Mouse (Mus musculus): ENCODE results near the gene Sprr2a3. TPM values are rescaled to one million over a fixed set of nuclear protein-coding genes. Genes with fewer than 3 reads are reported as not detected.
"Not testable (repeated sequence)": the region's sequence is repeated elsewhere in the genome, so short reads cannot be mapped to it uniquely, and the experiment has no call there.

The Sprr2a3 gene
- polyA plus RNA-seq (2012; rRNA removed), result not detected in 2 replicates

DNA sequence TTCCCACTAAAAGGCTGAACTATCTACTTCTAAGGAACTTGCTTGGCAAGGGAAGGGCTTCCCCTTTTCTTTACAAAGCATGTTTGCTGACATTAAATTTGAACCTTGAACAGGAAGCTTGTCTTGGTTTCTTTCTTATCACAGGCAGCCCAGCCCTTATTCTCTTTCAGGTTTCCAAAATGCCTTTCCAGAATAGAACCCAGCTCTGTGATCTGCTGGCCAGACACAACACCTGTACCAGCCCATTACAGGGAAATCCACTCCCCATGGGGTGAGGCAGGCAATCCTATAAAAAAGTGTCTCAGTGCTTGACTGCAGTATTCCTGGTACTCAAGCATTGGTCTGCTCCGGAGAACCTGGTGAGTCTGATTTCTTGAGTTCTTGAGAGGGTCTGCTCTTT is at the start of gene Sprr2a3:
TSS of gene Sprr2a3 (plus strand) at position 317 of the 400 bp plus-strand sequence.
- WGBS, result 94% methylated on average over 1 of the region's 1 CpGs
- DNase-seq (ENCODE audit: low read depth in 1 of 2, low spot score in 2 of 2); H3K36me3 ChIP-seq (ENCODE audit: control insufficient read depth, insufficient read depth, low read length); H3K4me3 ChIP-seq (ENCODE audit: extremely low read depth, insufficient read depth, insufficient read length); H3K27me3 ChIP-seq (ENCODE audit: control insufficient read depth, insufficient read depth, low read length); H3K4me1 ChIP-seq (ENCODE audit: control insufficient read depth, insufficient read depth, insufficient read length); H3K27ac ChIP-seq (ENCODE audit: insufficient read depth, low read length): not testable (repeated sequence)

DNA sequence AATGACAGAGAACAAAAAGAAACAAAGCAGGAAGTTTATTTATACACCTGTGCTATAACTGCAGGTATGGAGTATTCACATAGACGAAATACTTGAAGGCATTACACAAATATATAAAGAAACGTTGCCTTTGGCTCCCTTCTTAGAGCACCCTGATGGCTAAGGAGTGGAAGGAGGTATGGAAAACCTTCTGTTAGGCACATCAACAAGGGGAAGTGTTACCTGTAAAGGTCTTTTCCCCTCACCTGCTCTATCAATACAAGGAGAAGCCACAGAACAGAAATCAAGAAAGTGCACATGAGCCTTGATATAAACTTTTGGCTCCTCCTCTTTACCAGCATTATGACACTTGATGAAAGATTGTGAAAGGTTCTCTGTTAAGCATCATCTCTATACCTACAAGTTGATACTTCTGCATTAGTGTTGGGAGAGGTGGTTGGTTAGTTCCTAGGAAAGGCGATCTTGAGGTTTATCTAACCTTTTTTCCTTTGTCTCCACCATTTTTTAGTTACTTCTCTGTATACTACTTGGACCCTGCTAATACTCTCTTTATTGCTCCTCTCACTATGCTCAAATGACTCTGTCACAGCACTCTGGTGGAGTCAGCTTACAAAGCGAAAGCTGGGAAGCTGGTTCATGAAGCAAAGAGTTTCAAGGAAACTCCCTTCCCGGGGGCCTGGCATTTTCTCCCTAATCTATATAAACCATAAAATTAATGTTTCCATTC is 48.6 kb upstream of the Sprr2a3 start:
- not testable (repeated sequence) for H3K4me1 ChIP-seq (ENCODE audit: control insufficient read depth, insufficient read depth, insufficient read length); H3K36me3 ChIP-seq (ENCODE audit: control insufficient read depth, insufficient read depth, low read length); H3K27me3 ChIP-seq (ENCODE audit: control insufficient read depth, insufficient read depth, low read length); DNase-seq (ENCODE audit: low read depth in 1 of 2, low spot score in 2 of 2); H3K4me3 ChIP-seq (ENCODE audit: extremely low read depth, insufficient read depth, insufficient read length); H3K27ac ChIP-seq (ENCODE audit: insufficient read depth, low read length)
- WGBS, result no CpG with 5 or more reads among the region's 5 CpGs

DNA sequence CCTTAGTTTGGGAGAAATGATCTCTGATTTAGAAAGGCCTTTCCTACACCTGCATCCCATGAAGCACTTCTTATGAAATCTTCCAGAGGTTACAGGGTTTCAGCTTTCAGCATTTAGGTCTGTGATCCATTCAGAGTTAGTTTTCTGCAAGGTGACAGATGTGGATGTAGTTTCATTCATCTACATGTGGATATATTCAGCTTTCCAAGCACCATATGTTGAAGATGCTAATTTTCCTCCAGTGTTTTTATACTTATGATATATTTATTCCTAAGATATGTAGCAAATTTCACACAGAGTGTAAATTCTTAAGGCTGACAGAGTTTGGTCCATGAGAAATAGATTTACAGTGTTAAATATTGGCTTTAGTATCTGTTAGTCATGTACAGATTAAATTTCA is 46.5 kb upstream of the Sprr2a3 start:
- not testable (repeated sequence) for DNase-seq (ENCODE audit: low read depth in 1 of 2, low spot score in 2 of 2); H3K4me3 ChIP-seq (ENCODE audit: extremely low read depth, insufficient read depth, insufficient read length); H3K36me3 ChIP-seq (ENCODE audit: control insufficient read depth, insufficient read depth, low read length); H3K4me1 ChIP-seq (ENCODE audit: control insufficient read depth, insufficient read depth, insufficient read length); H3K27me3 ChIP-seq (ENCODE audit: control insufficient read depth, insufficient read depth, low read length); H3K27ac ChIP-seq (ENCODE audit: insufficient read depth, low read length)

DNA sequence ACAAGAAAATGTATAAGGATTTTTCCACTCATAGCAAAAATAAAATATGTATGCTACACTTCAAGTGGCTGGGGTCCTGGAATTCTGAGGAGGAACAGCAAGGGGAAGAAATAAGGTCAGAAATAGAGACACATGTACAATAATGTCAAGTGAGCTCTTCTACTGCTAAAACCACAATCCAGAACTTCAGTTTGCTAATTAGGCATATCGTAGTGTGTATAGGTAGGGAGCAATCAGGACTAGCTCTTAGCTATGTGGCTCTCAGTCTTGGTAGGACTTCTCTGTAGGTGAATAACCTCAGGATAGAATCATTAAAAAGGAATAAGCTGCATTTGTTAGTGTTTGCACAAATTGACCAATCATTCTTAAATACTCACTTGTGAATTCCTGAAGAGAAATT is 46.0 kb upstream of the Sprr2a3 start:
- not testable (repeated sequence) for DNase-seq (ENCODE audit: low read depth in 1 of 2, low spot score in 2 of 2); H3K27me3 ChIP-seq (ENCODE audit: control insufficient read depth, insufficient read depth, low read length); H3K27ac ChIP-seq (ENCODE audit: insufficient read depth, low read length); H3K36me3 ChIP-seq (ENCODE audit: control insufficient read depth, insufficient read depth, low read length); H3K4me1 ChIP-seq (ENCODE audit: control insufficient read depth, insufficient read depth, insufficient read length); H3K4me3 ChIP-seq (ENCODE audit: extremely low read depth, insufficient read depth, insufficient read length)
- WGBS, result no CpG with 5 or more reads among the region's 1 CpGs

DNA sequence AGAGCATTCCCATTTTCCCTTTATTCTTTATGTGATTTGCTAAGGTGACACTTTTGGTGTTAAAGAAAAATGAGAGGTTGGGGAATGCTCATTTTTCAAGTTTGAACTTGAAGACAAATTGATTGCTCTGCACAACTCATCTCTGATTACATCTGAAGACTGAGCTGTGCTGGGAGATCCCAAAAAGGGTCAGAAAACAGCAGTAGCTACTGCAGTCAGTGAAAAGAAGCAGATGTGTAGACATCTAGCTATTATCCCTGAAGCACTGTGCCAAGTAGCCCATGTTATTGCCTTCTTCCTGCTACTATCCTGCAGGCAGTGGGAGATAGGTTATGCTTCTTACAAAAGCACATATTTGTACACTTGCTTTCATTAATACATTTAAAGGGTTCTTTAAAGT is 40.4 kb upstream of the Sprr2a3 start:
- H3K27me3 ChIP-seq (ENCODE audit: control insufficient read depth, insufficient read depth, low read length); H3K4me1 ChIP-seq (ENCODE audit: control insufficient read depth, insufficient read depth, insufficient read length); DNase-seq (ENCODE audit: low read depth in 1 of 2, low spot score in 2 of 2); H3K27ac ChIP-seq (ENCODE audit: insufficient read depth, low read length); H3K36me3 ChIP-seq (ENCODE audit: control insufficient read depth, insufficient read depth, low read length); H3K4me3 ChIP-seq (ENCODE audit: extremely low read depth, insufficient read depth, insufficient read length): not testable (repeated sequence)

DNA sequence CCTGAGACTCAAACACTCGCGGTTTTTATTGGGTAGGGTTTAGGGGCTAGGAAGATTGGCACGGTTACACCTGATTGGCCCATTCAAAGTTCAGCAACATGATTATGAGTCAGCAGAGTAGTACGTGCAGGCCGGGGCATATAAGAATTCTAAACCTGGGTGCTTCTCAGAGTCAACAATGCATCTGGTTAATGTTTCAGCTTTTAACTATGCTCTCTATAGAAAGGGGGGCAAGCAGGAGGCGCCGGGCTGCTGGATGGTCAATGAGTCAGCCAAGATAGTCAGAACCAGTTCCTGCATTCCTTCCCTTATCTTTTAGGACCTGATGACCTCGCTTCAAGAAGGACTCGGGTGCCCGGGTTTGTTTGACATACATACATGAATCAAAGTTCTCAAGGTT is 39.0 kb upstream of the Sprr2a3 start:
- not testable (repeated sequence) for H3K27ac ChIP-seq (ENCODE audit: insufficient read depth, low read length); H3K27me3 ChIP-seq (ENCODE audit: control insufficient read depth, insufficient read depth, low read length); DNase-seq (ENCODE audit: low read depth in 1 of 2, low spot score in 2 of 2); H3K36me3 ChIP-seq (ENCODE audit: control insufficient read depth, insufficient read depth, low read length); H3K4me1 ChIP-seq (ENCODE audit: control insufficient read depth, insufficient read depth, insufficient read length); H3K4me3 ChIP-seq (ENCODE audit: extremely low read depth, insufficient read depth, insufficient read length)
- WGBS, result no CpG with 5 or more reads among the region's 10 CpGs

DNA sequence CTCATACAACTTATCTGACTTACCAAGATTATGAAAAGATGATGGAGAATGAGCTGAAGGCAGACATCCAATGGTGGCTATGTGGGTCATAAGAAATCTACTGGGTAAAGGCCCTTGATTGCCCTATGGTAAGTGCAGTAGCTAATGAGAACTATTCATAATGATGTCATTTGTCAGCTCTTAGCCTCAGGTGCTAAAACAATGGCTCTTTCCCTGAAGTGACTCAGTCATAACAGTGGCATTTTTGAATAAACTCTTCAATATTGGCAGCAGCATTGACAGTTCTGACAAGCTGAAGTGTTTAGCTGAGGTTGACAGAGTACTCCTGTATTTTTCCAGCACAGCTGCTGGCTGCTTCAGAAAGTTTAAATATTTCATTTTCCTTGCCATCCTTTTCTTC is 36.7 kb upstream of the Sprr2a3 start:
- H3K27me3 ChIP-seq (ENCODE audit: control insufficient read depth, insufficient read depth, low read length); DNase-seq (ENCODE audit: low read depth in 1 of 2, low spot score in 2 of 2); H3K36me3 ChIP-seq (ENCODE audit: control insufficient read depth, insufficient read depth, low read length); H3K4me1 ChIP-seq (ENCODE audit: control insufficient read depth, insufficient read depth, insufficient read length); H3K27ac ChIP-seq (ENCODE audit: insufficient read depth, low read length); H3K4me3 ChIP-seq (ENCODE audit: extremely low read depth, insufficient read depth, insufficient read length): not testable (repeated sequence)

DNA sequence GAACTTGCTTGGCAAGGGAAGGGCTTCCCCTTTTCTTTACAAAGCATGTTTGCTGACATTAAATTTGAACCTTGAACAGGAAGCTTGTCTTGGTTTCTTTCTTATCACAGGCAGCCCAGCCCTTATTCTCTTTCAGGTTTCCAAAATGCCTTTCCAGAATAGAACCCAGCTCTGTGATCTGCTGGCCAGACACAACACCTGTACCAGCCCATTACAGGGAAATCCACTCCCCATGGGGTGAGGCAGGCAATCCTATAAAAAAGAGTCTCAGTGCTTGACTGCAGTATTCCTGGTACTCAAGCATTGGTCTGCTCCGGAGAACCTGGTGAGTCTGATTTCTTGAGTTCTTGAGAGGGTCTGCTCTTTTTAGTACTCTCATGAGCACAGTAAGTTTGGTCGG is 34.8 kb upstream of the Sprr2a3 start:
- not testable (repeated sequence) for H3K4me1 ChIP-seq (ENCODE audit: control insufficient read depth, insufficient read depth, insufficient read length); H3K27ac ChIP-seq (ENCODE audit: insufficient read depth, low read length); H3K4me3 ChIP-seq (ENCODE audit: extremely low read depth, insufficient read depth, insufficient read length); DNase-seq (ENCODE audit: low read depth in 1 of 2, low spot score in 2 of 2); H3K36me3 ChIP-seq (ENCODE audit: control insufficient read depth, insufficient read depth, low read length); H3K27me3 ChIP-seq (ENCODE audit: control insufficient read depth, insufficient read depth, low read length)
- WGBS, result 92% methylated on average over 1 of the region's 2 CpGs

DNA sequence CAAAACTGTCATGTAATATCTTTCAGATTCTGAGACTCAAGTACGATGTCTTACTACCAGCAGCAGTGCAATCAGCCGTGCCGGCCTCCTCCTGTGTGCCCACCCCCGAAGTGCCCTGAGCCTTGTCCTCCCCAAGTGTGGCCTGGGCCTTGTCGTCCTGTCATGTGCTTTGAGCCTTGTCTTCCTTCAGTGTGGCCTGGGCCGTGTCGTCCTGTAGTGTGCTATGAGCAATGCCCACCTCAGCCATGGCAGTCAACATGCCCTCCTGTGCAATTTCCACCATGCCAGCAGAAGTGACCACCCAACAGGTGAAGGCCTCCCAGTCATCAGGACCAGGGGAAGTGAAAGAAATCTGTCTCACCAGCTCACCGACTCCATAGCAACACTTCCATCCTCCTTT is 31.4 kb upstream of the Sprr2a3 start:
- not testable (repeated sequence) for H3K27me3 ChIP-seq (ENCODE audit: control insufficient read depth, insufficient read depth, low read length); H3K4me3 ChIP-seq (ENCODE audit: extremely low read depth, insufficient read depth, insufficient read length); H3K36me3 ChIP-seq (ENCODE audit: control insufficient read depth, insufficient read depth, low read length); DNase-seq (ENCODE audit: low read depth in 1 of 2, low spot score in 2 of 2); H3K4me1 ChIP-seq (ENCODE audit: control insufficient read depth, insufficient read depth, insufficient read length); H3K27ac ChIP-seq (ENCODE audit: insufficient read depth, low read length)
- no CpG with 5 or more reads among the region's 8 CpGs for WGBS

DNA sequence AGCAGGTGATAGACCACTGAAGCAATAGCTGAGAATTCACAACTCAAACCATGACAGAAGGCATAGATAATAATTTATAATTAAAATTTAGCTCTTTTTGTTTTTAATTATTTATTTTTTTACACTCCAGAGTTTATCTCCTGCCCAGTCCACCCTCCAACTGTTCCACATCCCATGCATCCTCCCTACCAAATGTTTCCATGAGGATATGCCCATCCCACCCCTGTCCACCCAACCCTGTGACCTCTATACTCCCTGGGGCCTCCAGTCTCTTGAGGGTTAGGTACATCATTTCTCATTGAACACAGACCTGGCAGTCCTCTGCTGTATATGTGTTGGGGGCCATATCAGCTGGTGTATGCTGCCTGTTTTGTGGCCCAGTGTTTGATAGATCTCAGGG is 26.7 kb upstream of the Sprr2a3 start:
- not testable (repeated sequence) for H3K4me3 ChIP-seq (ENCODE audit: extremely low read depth, insufficient read depth, insufficient read length); H3K4me1 ChIP-seq (ENCODE audit: control insufficient read depth, insufficient read depth, insufficient read length); H3K27me3 ChIP-seq (ENCODE audit: control insufficient read depth, insufficient read depth, low read length); H3K27ac ChIP-seq (ENCODE audit: insufficient read depth, low read length); DNase-seq (ENCODE audit: low read depth in 1 of 2, low spot score in 2 of 2); H3K36me3 ChIP-seq (ENCODE audit: control insufficient read depth, insufficient read depth, low read length)

DNA sequence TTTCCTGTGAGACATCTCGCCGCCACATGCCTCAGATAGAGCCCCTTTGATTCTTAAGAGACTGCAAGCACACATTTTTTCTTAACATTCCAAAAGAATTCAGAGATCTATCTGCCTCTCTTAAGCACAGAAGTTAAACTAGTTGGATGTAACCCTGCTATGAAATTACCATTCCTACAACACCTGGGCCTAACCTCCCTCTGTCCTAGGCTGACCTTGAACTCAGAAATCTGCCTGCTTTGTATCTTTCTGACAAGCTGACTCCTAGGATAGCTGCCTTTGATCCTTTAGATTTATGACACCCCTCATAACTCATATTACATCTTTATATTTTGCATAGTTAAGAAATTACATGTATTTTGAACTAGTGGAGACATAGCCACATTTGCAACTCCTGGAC is 21.8 kb upstream of the Sprr2a3 start:
- not testable (repeated sequence) for H3K27ac ChIP-seq (ENCODE audit: insufficient read depth, low read length); H3K27me3 ChIP-seq (ENCODE audit: control insufficient read depth, insufficient read depth, low read length); H3K4me1 ChIP-seq (ENCODE audit: control insufficient read depth, insufficient read depth, insufficient read length); H3K4me3 ChIP-seq (ENCODE audit: extremely low read depth, insufficient read depth, insufficient read length); H3K36me3 ChIP-seq (ENCODE audit: control insufficient read depth, insufficient read depth, low read length); DNase-seq (ENCODE audit: low read depth in 1 of 2, low spot score in 2 of 2)
- no CpG with 5 or more reads among the region's 2 CpGs for WGBS
